Mouse (Mus musculus): Measurements from ENCODE around the gene Eif2a. TPM values are rescaled to one million over a fixed set of nuclear protein-coding genes. Genes with fewer than 3 reads are reported as not detected.

The Eif2a gene
- total RNA-seq (2021) (10 to 100 TPM; 47.1 to 49.9 TPM), polyA plus RNA-seq (2012; rRNA removed) (0.74 and 1.0 TPM in 2 replicates)
- long read RNA-seq, transcript Eif2a-201 (14 exons, 2,299 nt): major isoform, 27 of 30 reads
- long read RNA-seq, partial matches to known transcripts: 3 of 30 reads
- long read RNA-seq, other reads (novel, unspliced or antisense): 0 of 30 reads

DNA sequence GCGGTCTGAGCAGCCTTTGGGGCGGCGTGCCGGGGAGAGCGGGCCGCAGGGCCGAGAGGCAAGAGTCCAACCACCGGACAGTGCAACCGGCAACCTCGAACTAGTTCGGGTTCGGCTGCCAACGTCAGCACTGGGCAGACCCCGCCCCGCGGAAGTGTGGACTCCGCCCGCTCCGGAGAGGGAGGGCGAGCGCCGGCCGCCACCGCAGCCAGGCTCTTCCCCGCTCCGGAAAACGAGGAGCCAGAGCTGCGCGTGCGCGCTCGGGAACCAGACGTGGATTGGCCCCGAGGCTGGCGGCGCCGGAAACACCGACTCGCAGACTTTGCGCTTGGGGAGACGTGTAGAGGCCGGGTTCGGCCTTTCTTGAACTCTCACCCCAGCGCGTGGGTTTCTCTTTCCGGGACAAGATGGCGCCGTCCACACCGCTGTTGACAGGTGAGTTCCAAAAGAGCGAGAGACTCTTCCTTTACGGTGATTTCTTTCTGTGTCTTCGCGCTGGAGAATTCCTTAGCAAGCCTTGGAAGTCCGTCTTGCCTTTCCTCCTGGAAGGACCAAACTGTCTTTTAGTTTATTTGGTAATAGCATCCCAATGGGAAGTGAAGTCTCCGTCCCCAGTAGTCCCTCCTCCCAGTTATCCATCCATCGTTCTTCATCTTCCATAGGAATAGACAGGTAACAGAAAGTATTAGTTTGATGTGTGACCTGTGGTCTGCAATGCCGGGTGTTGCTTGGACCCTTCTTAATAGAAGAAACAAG, at the start of gene Eif2a, which contains the start of gene Serp1:
Gene Eif2a, plus strand, starts transcription at position 170 of the 756 bp plus-strand sequence.
Gene Serp1, minus strand, starts transcription at position 241 of the 756 bp plus-strand sequence.
- peak; percentile 100 for DNase-seq

DNA sequence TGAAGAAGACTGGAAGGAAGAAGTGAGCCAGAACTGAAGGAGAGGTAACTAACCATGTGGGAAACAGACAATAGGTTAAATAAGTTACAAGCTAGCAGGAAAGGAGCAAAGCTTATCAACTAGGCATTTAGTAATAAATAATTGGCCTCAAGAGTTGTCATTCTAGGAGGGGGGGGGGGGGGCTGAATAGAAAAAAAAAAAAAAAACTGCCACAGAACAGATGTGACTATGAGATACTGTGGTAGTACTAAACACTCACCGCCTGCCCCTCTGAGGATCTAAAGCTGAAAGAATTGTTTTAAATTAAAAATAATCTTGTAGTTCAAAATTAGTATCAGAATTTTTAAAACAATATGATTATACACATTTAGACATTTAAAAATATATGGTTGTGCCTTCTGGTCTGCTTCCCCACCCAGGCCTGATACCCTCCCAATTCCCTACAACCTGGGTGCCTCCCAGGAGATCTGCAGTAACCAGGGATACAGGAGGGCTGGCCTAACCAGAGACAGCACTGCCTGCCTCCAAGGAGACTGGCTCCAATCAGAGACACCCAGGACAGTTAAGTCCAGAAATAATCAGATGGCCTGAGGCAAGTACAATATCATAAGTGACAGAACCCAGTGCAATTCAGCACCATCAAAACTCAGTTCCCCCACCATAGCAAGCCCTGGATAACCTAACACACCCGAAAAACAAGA, 46.7 kb upstream of the Eif2a start:
- DNase-seq: no peak

DNA sequence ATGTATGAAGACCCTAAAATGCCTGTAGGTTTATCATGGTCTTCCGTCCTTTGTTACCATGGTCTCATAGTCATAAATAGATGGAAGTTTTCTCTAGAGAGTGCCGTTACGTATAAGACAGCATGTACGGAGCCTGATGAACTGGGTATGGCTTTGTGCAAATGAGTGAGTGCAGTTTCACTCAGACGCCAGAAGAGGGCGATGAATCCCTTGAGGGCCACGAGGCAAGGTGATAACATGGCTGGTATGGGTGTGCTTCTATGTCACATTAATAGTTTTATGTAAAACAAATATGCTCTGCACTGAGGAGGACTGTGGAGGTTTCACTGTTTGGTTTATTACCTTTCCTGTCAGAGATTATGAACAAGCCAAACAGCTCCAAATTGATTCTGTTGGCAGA, 39.7 kb upstream of the Eif2a start:
- no peak for DNase-seq

DNA sequence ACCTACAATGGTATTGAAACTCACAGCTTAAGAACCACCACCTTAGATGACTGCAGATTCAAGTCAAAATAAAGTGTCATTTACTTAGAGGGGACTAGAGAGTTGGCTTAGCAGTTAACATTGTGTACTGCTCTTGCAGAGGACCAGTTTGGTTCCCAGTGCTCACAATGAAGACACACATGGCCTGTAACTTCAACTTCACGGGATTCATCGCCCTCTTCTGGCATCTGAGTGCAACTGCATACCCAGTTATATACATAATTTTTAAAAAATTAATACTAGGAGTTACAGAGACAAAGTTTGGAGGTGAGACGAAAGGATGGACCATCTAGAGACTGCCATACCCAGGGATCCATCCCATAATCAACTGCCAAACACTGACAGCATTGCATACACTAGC, 38.5 kb upstream of the Eif2a start:
- no peak for DNase-seq

DNA sequence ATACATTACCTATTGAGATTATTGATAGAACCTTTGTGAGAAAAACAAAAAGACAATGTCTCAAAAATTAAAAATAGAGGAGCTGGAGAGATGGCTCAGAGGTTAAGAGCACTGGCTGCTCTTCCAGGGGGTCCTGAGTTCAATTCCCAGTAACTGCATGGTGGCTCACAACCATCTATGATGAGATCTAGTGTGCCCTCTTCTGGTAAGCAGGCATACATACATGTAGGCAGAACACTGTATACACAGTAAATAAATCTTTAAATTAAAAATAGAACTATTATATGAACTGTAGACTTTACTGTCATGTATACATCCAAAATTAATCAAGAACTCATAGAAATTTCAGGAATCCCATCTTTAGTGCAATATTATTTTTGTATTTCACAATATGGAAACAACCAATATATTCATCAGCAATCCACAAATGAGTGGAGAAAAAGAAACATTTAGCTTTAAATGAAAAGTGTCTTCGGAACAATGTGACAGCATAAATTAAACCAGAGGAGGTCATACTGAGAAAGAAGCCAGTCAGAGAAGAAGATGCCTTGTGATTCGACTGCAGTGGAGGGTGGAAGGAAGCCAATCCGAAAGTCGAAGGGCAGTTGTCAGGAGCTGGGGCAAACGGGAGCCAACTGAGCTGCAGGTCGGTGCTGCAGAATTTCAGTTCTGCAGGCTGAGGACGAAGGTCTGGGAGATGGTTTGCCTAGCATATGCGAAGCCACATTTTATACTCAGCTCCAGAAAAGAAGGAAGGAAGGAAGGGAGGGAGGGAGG, 37.4 kb upstream of the Eif2a start:
- peak; percentile 33 for DNase-seq

DNA sequence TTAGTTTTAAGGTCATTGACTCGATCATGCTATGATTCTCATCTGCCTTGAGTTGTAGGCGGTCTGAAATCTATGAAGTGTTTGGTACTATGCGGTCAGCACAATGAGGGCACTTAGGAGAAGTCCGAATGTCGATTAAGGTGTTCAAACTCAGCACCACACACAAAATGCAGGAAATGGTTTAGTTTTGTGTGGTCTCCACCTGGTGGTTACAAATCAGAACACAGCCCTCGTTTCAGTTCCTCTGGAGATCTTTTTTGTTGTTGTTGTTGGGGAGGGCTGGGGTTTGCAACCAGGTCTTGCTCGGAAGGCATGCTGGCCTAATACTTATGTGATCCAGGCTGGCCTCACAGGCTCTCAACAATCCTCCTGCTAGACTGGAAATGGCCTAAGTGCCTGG, 34.8 kb upstream of the Eif2a start:
- DNase-seq: no peak

DNA sequence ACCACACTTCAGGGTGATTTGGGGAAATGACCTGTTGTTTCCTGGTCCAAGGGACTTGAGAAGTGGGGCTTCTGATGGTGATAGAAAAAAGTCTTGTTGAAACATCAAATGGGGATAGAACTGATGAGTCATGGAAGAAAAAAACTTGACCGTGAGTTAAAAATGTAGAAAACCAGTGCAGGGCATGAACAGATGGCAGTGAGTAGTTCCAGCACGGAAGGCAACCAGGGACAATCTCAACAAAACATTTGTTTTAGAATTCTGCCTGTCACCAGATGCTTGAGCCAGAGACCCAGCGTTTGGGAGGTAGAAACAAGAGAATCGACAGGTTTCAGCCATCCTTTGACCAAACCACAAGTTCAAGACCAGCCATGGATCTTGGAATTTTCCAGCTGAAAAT, 32.0 kb upstream of the Eif2a start:
- no peak for DNase-seq

DNA sequence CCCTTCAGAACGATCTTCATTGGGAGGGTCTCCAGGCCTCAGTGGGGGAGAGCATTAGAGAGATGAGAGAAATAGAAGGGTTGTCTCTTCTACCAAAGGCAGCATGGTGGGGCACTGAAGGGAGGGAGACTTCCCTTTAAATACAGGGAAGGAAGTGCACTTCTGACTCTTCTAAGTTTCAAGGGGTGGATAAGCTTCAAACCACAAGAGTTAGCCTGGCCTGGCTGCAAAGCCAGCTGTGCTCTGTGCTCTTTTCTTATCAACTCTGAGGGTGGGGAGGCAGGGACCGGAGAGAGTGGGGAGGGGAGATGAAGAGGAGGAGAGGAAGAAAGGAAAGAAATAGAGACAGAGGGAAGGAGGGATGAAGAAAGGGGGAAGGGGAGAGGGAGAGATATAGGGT, 23.7 kb upstream of the Eif2a start:
- no peak for DNase-seq

DNA sequence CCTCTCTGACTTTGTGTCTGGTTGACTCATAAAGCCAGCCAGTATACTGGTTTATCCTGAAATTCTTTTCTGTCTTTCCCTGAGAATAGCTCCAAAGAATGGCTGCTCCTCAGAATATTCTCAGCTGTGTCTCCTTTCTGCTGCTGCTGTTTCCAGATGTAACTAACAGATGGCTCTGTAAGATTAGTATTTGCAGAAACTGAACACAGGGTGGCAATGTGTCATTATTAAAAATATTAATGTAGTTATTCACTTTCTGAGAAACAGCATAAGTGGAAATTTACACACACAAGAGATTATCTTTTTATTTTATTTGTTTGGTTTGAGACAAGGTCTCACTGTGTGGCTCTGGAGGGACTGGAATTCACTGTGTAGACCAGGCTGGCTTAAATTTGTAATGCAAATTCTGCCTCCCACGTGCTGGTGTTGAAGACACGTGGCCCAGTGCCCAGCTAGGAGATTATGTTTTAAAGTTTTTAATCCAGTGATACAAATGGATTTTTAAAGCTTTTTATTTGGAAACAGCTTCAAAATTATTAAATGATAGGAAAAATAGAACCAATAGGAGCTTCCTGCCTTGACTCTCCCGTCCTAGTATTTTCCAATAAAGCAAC, 21.8 kb upstream of the Eif2a start:
- DNase-seq: no peak

DNA sequence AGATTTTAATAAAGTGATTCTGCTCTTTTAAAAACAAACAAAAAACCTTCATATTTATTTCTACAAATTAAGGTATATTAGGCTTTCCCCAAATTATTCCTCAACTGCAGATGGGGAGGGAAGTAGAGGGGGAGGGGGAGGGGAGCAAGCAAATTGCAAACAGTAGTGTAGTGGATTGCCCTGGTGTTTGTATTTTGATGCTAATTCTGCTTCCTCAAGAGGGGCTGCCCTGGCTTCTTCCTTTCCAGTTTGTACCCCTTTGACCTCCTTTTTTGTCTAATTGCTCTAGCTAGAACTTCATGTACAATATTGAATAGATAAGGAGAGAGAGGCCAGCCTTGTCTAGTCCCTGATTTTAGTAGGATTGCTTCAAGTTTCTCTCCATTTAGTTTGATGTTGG, 20.9 kb upstream of the Eif2a start:
- no peak for DNase-seq

DNA sequence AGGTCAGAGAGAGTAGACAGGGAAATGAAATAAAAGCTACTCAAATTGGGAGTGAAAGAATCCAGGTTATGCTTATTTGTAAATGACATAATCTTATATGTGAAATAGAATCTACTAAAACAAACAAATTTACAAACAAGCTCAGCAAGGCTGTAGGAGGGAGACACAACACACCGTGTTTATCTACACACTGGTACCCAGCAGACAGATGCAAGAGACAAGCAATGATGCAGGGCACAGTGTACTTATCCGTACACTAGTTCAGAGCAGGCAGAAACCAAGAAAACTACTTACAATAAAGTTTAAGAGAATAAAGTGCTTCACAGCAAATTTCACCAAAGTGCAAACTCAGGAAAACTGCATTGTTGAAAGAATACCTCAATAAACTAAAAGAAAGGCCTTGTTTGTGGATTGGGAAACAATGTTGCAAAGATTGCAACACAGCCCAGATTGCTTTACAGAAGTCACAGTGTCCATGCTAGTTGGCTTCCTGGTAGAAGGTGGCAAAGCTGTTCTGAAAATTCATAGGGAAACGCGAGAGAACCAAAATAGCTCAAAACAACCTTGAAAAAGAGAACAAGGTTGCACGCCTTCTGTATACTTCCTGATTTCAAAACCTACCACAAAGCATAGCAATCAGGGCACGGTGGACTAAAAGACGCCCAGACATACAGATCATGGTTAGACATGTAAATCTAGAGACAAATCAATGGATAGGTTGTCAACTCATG, 17.4 kb upstream of the Eif2a start:
- DNase-seq: peak; percentile 51

DNA sequence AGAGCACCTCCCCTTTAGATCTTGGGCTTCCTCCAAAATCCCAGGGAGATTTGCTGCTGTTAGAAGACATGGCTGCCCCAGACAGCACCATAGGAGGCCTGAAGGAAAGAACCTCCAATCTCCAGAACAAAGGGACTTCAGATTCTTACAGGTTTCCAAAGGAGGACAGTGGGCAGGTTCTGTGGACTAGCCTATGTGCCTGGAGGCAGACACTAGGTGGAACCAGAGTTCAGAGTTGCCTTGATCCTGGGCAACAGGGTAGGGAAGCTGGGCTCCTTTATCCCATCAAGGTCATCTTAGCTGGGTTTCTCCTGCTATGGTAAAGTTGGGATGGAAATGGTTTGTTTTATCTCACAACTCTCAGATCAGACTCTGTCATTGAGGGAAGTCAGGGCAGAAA, 14.0 kb upstream of the Eif2a start:
- DNase-seq: peak; percentile 59

DNA sequence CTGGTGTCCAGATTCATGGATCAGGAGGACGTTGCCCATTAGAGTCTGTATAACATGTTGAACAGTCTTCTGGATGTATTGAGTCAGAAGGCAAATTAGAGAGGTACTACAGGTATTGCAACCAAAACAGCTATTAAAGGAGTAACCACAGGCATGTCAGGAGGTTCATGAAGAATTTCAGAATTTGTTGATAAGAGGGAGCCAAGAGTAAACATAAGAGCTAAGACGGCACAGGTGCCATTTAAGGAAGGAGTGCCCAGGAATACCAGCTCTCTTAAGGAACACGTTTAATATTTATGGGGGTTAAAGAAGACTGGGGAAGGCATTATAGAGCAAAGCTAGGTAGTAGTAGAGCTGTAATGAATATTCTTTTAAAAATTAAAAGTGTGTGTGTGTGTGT, 12.9 kb upstream of the Eif2a start:
- DNase-seq: no peak

DNA sequence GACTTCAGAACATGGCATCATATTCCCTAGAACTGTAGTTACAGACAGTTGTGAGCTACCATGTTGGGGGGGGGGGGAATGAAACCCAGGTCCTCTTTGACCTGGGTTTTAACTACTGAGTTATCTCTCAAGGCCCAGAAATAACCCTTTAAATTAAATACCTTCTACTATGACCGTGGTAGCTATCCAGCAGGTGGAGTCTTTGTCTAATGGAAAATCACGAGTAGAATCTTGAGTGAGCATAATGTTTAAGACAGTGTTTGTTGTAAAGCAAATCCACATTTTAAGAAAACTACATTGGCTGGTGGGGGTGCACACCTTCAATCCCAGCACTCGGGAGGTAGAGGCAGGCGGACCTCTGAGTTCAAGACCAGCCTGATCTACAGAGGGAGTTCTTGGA, 12.1 kb upstream of the Eif2a start:
- DNase-seq: no peak

DNA sequence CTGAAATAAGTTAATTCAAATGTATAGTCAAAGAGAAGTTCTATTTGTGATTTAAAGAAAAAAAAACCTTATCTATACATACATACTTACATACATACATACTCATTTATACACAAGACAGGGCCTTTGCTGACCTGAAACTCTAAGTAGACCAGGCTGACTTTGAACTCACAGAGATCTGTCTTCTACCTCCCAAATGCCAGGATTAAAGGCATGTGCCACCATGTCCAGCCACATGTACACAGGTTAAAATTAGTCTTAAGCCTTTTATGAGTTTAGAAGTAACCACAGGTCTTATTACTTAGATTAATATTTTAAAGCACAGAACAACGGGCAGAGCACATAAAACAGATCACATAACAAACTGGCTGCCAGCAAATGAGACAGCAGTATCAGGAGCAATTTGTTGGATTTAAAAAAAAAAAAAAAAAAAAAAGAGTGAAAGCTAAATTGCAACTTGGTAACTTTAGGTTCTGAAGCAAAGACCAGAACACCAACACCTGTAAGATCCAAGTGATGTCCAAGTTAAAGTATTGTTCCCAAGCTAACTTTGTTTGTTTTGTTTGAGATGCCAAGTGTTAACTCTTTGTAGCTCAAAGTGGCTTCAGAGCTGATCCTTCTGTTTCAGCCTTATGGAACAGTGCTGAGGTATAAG, 9.5 kb upstream of the Eif2a start:
- DNase-seq: no peak

DNA sequence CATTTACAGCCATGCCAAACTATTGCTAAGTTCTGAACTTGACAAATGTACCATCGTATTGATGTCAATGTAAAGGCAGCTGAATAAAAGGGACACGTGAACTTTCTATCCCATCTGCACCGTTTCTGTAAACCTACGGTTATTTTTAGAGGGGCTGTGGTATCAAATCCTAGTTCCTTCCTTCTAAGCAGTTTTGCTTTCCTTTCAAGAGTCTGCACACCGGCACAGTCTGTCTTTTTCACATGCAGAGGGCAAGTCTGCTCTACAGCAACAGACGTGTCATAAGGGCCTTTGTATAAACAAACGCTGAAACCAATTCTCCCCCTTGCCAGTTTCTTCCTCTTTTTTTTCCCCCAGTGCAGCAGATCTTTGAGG, 9.0 kb upstream of the Eif2a start:
- DNase-seq: no peak

DNA sequence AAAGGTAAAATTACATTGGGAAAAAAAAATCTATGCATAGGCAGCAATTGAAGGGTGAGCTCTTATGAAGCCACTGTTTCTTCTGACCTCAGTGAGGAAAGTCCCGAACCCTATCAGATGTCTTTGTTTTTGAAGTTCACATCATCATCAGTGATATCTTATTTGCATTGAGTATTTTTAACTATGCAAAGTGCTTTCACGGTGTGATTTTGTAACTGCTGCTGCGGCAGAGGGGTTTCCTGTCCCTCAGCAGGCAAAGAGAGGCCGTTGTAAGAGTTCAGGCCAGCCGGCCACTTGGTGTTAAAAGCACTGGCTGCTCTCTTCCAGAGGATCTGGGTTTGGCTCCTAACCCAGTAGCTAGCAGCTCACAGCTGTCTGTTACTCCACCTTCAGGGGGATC, 8.4 kb upstream of the Eif2a start:
- DNase-seq: no peak

DNA sequence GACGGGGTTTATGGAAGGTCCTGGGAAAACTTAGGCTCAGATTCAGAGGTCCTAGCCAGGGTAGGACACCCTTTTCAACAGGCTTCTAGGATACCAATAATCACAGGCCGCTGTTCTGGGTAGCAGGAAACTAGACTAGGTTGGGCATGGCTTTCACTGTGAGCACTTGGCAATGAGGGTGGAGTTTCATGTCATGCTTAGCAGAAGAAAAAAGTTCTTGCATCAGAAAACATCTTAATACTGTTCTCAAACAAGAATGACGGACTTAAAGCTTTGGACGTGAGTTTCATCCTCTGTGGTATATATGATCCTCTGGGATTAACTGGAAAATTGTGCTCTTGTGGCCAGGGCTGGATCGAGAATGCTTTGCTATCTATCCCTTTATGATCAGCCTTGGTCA, 7.8 kb upstream of the Eif2a start:
- no peak for DNase-seq

DNA sequence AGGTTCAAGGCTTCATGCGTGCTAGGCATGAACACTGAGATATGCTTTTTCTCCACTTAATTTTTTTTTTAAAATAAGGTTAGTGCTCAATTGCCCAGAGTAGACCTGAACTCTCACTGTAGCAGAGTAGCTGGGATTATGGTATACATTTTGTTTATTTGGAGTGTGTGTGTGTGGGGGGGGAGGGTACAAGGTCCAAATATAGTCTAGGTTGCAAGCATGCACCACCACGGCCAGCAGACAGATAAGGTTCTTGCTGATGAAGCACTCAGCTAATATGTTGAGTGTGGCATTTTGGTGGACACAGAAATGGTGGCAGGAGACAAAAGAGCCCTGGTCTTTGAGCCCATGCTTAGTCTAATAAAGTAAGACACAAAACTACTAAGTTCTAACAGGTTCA, 6.7 kb upstream of the Eif2a start:
- no peak for DNase-seq

DNA sequence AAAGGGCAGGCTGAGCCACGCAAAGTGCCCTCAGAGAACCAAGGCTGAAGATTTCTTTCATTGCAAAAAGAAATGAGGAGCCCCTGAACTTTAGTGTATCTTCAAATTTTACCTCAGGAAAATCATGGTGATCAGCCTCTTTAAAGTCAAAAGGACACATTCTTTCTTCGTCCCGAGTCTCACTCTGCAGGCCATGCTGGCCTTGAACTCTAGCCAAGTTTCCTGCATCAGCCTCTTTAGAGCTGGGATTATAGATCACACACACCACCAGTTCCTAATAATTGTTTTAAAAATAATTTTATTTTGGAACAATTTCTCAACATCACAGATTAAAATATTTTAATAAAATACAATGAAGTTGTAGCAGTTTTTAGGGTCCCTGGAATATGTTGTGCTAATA, 6.1 kb upstream of the Eif2a start:
- DNase-seq: peak; percentile 58

DNA sequence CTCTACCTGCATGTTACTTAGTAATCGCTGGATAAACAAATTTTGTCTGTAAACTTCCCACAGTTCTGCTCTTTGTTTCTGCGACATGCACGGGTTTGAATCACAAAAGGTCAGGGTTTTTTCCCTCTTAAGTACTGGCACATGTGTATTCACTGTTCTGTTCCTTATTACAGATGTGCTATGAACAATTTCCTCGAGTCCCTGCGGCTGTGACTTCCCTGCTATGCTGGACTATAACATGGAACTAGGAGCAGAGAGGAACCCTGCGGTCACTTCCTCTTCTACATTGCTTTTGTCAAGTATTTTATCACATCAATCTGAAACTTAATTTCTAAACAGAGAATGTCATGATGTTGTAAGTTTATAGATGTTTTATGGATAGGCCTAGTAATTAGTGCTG, 5.3 kb upstream of the Eif2a start:
- DNase-seq: peak; percentile 30

All from adrenal gland, adult 2 months (tissue).